Mouse (Mus musculus): ENCODE data around the gene Map6.

- TF ChIP-seq CTCF (IDR thresholded peaks at IDR 0.05; ENCODE audit: low read depth) (no peak), EP300 (optimal IDR thresholded peaks at IDR 0.05) (no peak)
These were observed 12.3 kb downstream of the Map6 start for GRCm38 (mm10) chr7:99279586-99279985.
